Mouse (Mus musculus): ENCODE measurements at regions not wholly inside any gene's neighbourhood (a gene's known extent, or its start where the extent isn't known, plus 50 kb on each side); places are given as distances from the start of the nearest gene placed in this dataset.

DNA sequence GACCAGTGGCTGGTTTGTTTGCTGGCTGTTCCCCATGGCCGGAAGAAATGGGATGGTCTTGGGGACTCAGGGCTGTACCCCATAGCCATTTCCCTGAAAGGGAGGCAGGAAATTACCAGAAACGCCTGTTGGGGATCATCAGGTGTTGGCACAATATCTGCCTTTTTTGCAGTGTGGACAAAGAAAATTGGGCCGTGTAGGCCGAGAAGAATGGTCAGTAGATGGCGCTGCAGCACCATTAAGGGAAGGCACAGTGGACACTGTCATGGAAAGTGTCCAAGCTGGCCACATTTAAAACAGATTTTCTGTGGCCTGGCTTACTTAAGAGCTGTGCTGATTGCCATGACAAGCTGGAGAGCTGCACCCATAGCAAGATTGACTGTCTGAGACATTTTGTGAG lies 358.1 kb downstream of the Slxl1 start:
- peak in 1 of 2 experiments; percentile 14 for DNase-seq (ENCODE audit: low spot score in 2 of 2)
